Mouse (Mus musculus) stomach, postnatal 0 days (tissue): ENCODE measurements around the gene Edc3. TPM values are rescaled to one million over a fixed set of nuclear protein-coding genes. Genes with fewer than 3 reads are reported as not detected.

Experiments used
- ATAC-seq: fragments of 200-750 bp; cut with Nextera tagmentation; 2 replicates; pipeline ENCODE4 v1.8.0; 2017; ENCODE audit not compliant: low FRiP score, low TSS enrichment
- DNase-seq: peaks from one replicate; pipeline ENCODE4 v3.0.0-alpha.2; 2016; ENCODE audit warnings: low spot score
- H3K27ac ChIP-seq: fragments of 300-500 bp; sonication (generic); replicated peaks from 2 replicates; pipeline ENCODE4 v1.5.1; 2014; ENCODE audit warnings: mild to moderate bottlenecking, control low read depth
- H3K27me3 ChIP-seq: fragments of 300-500 bp; sonication (generic); 2 replicates; pipeline ENCODE4 v1.6.1; 2014; ENCODE audit warnings: low read length; ENCODE audit not compliant: control insufficient read depth, insufficient read depth
- H3K36me3 ChIP-seq: fragments of 300-500 bp; sonication (generic); 2 replicates; pipeline ENCODE4 v1.6.1; 2014; ENCODE audit warnings: low read length, mixed read lengths; ENCODE audit not compliant: control insufficient read depth, insufficient read depth
- H3K4me1 ChIP-seq: fragments of 300-500 bp; sonication (generic); replicated peaks from 2 replicates; pipeline ENCODE4 v1.6.1; 2014; ENCODE audit warnings: antibody characterized with exemption; ENCODE audit not compliant: control insufficient read depth, insufficient read depth
- H3K4me2 ChIP-seq: fragments of 300-500 bp; sonication (generic); replicated peaks from 2 replicates; pipeline ENCODE4 v1.6.1; 2014; ENCODE audit warnings: low read depth, mild to moderate bottlenecking, control low read depth, moderate library complexity
- H3K4me3 ChIP-seq: fragments of 300-500 bp; sonication (generic); 2 replicates; pipeline ENCODE4 v1.5.1; 2014; ENCODE audit warnings: low read depth, low read length, control low read depth
- H3K9ac ChIP-seq: fragments of 300-500 bp; sonication (generic); 2 replicates; pipeline ENCODE4 v1.6.1; 2014; ENCODE audit warnings: mild to moderate bottlenecking, low read length, control low read depth, mixed read lengths
- H3K9me3 ChIP-seq: fragments of 300-500 bp; sonication (generic); 2 replicates; pipeline ENCODE4 v1.6.1; 2016; ENCODE audit warnings: low read length; ENCODE audit not compliant: control insufficient read depth
- CTCF ChIP-seq: IDR thresholded peaks from 2 replicates; pipeline ENCODE4 v1.5.1; 2016; ENCODE audit warnings: antibody characterized with exemption, low read depth, mild to moderate bottlenecking, moderate library complexity
- EP300 ChIP-seq: optimal IDR thresholded peaks from 2 replicates; pipeline ENCODE3; 2016; ENCODE audit warnings: antibody characterized with exemption
- WGBS: fragments of 180-500 bp; shearing (Covaris S2); extraction: QIAGEN DNeasy Blood & Tissue Kit; methylation state at CpG from one replicate; pipeline ENCODE4 v1.1.7; 2014; 5-methylcytosine and 5-hydroxymethylcytosine counted together
- polyA plus RNA-seq: library from polyadenylated mRNA; unstranded; fragments of >200 nt; fragmentation: Nextera tagmentation; extraction: Ambion mirVana; gene quantifications from 2 replicates; pipeline ENCODE4 v1.2.1, GENCODE M21; 2015

Gene Edc3
- polyA plus RNA-seq, 1 experiment from 2014 or later: 13.6 TPM

GRCm38 (mm10) chr9:57775026-57775425, 66.7 kb downstream of the Edc3 start:
- no peak overlapping the region for H3K4me3 ChIP-seq
- H3K9ac ChIP-seq: no peak overlapping the region
- TF ChIP-seq CTCF: no peak
- TF ChIP-seq EP300: no peak
- WGBS: 66% methylated on average over 5 of the region's 5 CpGs
- no peaks in the 10 kb centered on the region for H3K9me3 ChIP-seq
- no peak overlapping the region for H3K4me2 ChIP-seq
- DNase-seq: no peak
- no peak overlapping the region for H3K27ac ChIP-seq
- no peaks in the 10 kb centered on the region for H3K4me1 ChIP-seq
- no peaks in the 10 kb centered on the region for H3K36me3 ChIP-seq
- ATAC-seq: no peak
- H3K27me3 ChIP-seq: no peaks in the 10 kb centered on the region

GRCm38 (mm10) chr9:57775736-57776135, 67.4 kb downstream of the Edc3 start:
- Histone ChIP-seq H3K27ac (no peak overlapping the region), H3K4me1 (no peaks in the 10 kb centered on the region), H3K9me3 (no peaks in the 10 kb centered on the region), H3K9ac (no peak overlapping the region), H3K4me3 (no peak overlapping the region), H3K27me3 (no peaks in the 10 kb centered on the region), H3K36me3 (no peaks in the 10 kb centered on the region), H3K4me2 (no peak overlapping the region)
- WGBS: 64% methylated on average over 4 of the region's 4 CpGs
- ATAC-seq: no peak
- TF ChIP-seq CTCF (no peak), EP300 (no peak)
- DNase-seq: no peak

- Histone ChIP-seq H3K4me1 (no peaks in the 10 kb centered on the region), H3K4me2 (no peak overlapping the region), H3K9ac (no peak overlapping the region), H3K27me3 (no peaks in the 10 kb centered on the region), H3K27ac (no peak overlapping the region), H3K9me3 (no peaks in the 10 kb centered on the region), H3K36me3 (no peaks in the 10 kb centered on the region), H3K4me3 (no peak overlapping the region)
- no peak for DNase-seq
- no peak for ATAC-seq
- TF ChIP-seq EP300 (no peak), CTCF (no peak)
- 83% methylated on average over 3 of the region's 3 CpGs for WGBS
Measured at GRCm38 (mm10) chr9:57782656-57783055, 74.3 kb downstream of the Edc3 start.

GRCm38 (mm10) chr9:57789733-57790132, 81.4 kb downstream of the Edc3 start:
- H3K9me3 ChIP-seq: no peaks in the 10 kb centered on the region
- H3K9ac ChIP-seq: no peak overlapping the region
- H3K27me3 ChIP-seq: no peaks in the 10 kb centered on the region
- DNase-seq (no peak), ATAC-seq (no peak)
- H3K4me3 ChIP-seq: no peak overlapping the region
- TF ChIP-seq EP300: no peak
- TF ChIP-seq CTCF: no peak
- H3K36me3 ChIP-seq: no peaks in the 10 kb centered on the region; the same call in 1 of the 2 replicates
- no peak overlapping the region for H3K4me2 ChIP-seq
- no peak overlapping the region for H3K27ac ChIP-seq
- H3K4me1 ChIP-seq: no peaks in the 10 kb centered on the region
- WGBS: 89% methylated on average over 3 of the region's 3 CpGs

- DNase-seq (no peak), ATAC-seq (no peak)
- Histone ChIP-seq H3K4me1 (no peaks in the 10 kb centered on the region), H3K9me3 (no peaks in the 10 kb centered on the region), H3K9ac (no peak overlapping the region), H3K27ac (no peak overlapping the region), H3K36me3 (peaks cover 9% of the 10 kb centered on the region; the same call in 1 of the 2 replicates), H3K27me3 (no peaks in the 10 kb centered on the region), H3K4me2 (no peak overlapping the region), H3K4me3 (no peak overlapping the region)
- 92% methylated on average over 8 of the region's 8 CpGs for WGBS
- no peak for TF ChIP-seq EP300
- TF ChIP-seq CTCF: no peak
Measured at GRCm38 (mm10) chr9:57797456-57797855, 89.1 kb downstream of the Edc3 start.

- Histone ChIP-seq H3K36me3 (peaks cover 9% of the 10 kb centered on the region; the same call in 1 of the 2 replicates), H3K4me2 (no peak overlapping the region), H3K27me3 (no peaks in the 10 kb centered on the region), H3K4me3 (no peak overlapping the region), H3K4me1 (0 out of 2 replicates have a peak, but pooled peaks cover 2% of the 10 kb centered on the region), H3K9me3 (no peaks in the 10 kb centered on the region), H3K9ac (no peak overlapping the region), H3K27ac (no peak overlapping the region)
- WGBS: 23% methylated on average over 10 of the region's 10 CpGs
- ATAC-seq (no peak; the same call in 1 of the 2 replicates), DNase-seq (no peak)
- no peak for TF ChIP-seq EP300
- no peak for TF ChIP-seq CTCF
Measured at GRCm38 (mm10) chr9:57798725-57799253, 90.4 kb downstream of the Edc3 start.
